Mouse (Mus musculus): Measurements from ENCODE around the gene AC140267.1.

AC140267.1 gene

GRCm38 (mm10) chr15:80261100-80261499 is 25.5 kb downstream of the AC140267.1 start:
- DNase-seq (ENCODE audit: low read depth, low spot score), result no peak

GRCm38 (mm10) chr15:80263610-80264575 is 28.3 kb downstream of the AC140267.1 start, which contains the start of gene Rps19bp1:
TSS of gene Rps19bp1 (minus strand) at chr15:80264315.
- peak; percentile 93 for DNase-seq (ENCODE audit: low read depth, low spot score)

- peak; percentile 93 for DNase-seq (ENCODE audit: low read depth, low spot score)
These were observed 30.6 kb downstream of the AC140267.1 start for GRCm38 (mm10) chr15:80266281-80266680.

GRCm38 (mm10) chr15:80271858-80272396 is 36.3 kb downstream of the AC140267.1 start:
- no peak for DNase-seq (ENCODE audit: low read depth, low spot score)

- no peak for DNase-seq (ENCODE audit: low read depth, low spot score)
These were observed 41.5 kb downstream of the AC140267.1 start for GRCm38 (mm10) chr15:80277107-80277506.

GRCm38 (mm10) chr15:80277625-80278024 is 42.0 kb downstream of the AC140267.1 start:
- DNase-seq (ENCODE audit: low read depth, low spot score), result peak; percentile 75

- DNase-seq (ENCODE audit: low read depth, low spot score), result no peak
These were observed 42.6 kb downstream of the AC140267.1 start for GRCm38 (mm10) chr15:80278121-80278759.

- DNase-seq (ENCODE audit: low read depth, low spot score), result no peak
These were observed 43.4 kb downstream of the AC140267.1 start for GRCm38 (mm10) chr15:80279053-80279452.

- peak; percentile 29 for DNase-seq (ENCODE audit: low read depth, low spot score)
These were observed 45.0 kb downstream of the AC140267.1 start for GRCm38 (mm10) chr15:80280646-80281045.
